Mouse (Mus musculus) ES-E14 (cell line): ENCODE measurements around the gene Emc1. TPM values are rescaled to one million over a fixed set of nuclear protein-coding genes. Genes with fewer than 3 reads are reported as not detected.
"Not testable (repeated sequence)": the region's sequence is repeated elsewhere in the genome, so short reads cannot be mapped to it uniquely, and the experiment has no call there.

ENCODE experiments used
- DNase-seq: peaks from one replicate; pipeline ENCODE4 v3.0.0-alpha.2; 2013; ENCODE audit warnings: low read depth, low spot score
- H3K27ac ChIP-seq: 2 replicates; pipeline ENCODE4 v1.5.1; 2012; ENCODE audit warnings: low read depth, mild to moderate bottlenecking, low read length, moderate library complexity, mixed read lengths; ENCODE audit not compliant: poor library complexity, insufficient read depth, severe bottlenecking
- H3K36me3 ChIP-seq: 2 replicates; pipeline ENCODE4 v1.6.1; 2012; ENCODE audit warnings: mild to moderate bottlenecking, low read length, moderate library complexity, mixed read lengths; ENCODE audit not compliant: control insufficient read depth, poor library complexity, insufficient read depth, severe bottlenecking
- H3K4me1 ChIP-seq, 2 experiments: fragments of 150-350 bp in 1 of 2; sonication (generic) in 1 of 2; 2 replicates each; pipeline ENCODE4 v1.6.1; 2012; ENCODE audit warnings: low read length in 2 of 2, mild to moderate bottlenecking in 1 of 2, mixed read lengths in 1 of 2; ENCODE audit not compliant: control insufficient read depth in 2 of 2, insufficient read depth in 2 of 2, poor library complexity in 1 of 2
- H3K4me3 ChIP-seq, 2 experiments: fragments of 150-350 bp in 1 of 2; sonication (generic) in 1 of 2; 2 replicates each; pipeline ENCODE4 v1.5.1; 2012; ENCODE audit warnings: low read length in 2 of 2, low read depth in 1 of 2, mild to moderate bottlenecking in 1 of 2, mixed read lengths in 1 of 2; ENCODE audit not compliant: insufficient read depth in 1 of 2, poor library complexity in 1 of 2, severe bottlenecking in 1 of 2
- H3K9ac ChIP-seq: 2 replicates; pipeline ENCODE4 v1.6.1; 2012; ENCODE audit warnings: low read depth, mild to moderate bottlenecking, low read length, mixed read lengths; ENCODE audit not compliant: poor library complexity, insufficient read depth, severe bottlenecking
- H3K9me3 ChIP-seq: fragments of 150-350 bp; sonication (generic); 2 replicates; pipeline ENCODE4 v1.6.1; 2012; ENCODE audit warnings: low read depth, mild to moderate bottlenecking, low read length; ENCODE audit not compliant: control insufficient read depth, insufficient read depth
- CHD2 ChIP-seq: IDR thresholded peaks from 2 replicates; pipeline ENCODE4 v1.6.1; 2014; ENCODE audit warnings: mild to moderate bottlenecking, low read depth, low read length, inconsistent platforms
- HCFC1 ChIP-seq: IDR thresholded peaks from 2 replicates; pipeline ENCODE4 v1.6.1; 2012; ENCODE audit warnings: low read length, inconsistent platforms, borderline replicate concordance; ENCODE audit not compliant: insufficient read depth
- MAFK ChIP-seq: IDR thresholded peaks from 2 replicates; pipeline ENCODE4 v1.6.1; 2014; ENCODE audit warnings: mild to moderate bottlenecking, low read depth, low read length, inconsistent platforms; ENCODE audit not compliant: insufficient read depth
- ZC3H11A ChIP-seq: IDR thresholded peaks from 2 replicates; pipeline ENCODE4 v1.6.1; 2012; ENCODE audit warnings: low read depth, mild to moderate bottlenecking, inconsistent platforms, low read length, borderline replicate concordance
- ZNF384 ChIP-seq: IDR thresholded peaks from 2 replicates; pipeline ENCODE4 v1.6.1; 2012; ENCODE audit warnings: low read depth, low read length, inconsistent platforms
- in situ Hi-C, 2 experiments: fragments of 600-800 bp; cut with MboI; formaldehyde crosslinking; loops; one replicate each; pipeline ENCODE4 v1.15.1; 2025; ENCODE audit warnings: low sequenced_read_pairs in 2 of 2, inconsistent platforms in 1 of 2; ENCODE audit not compliant: unreplicated experiment in 2 of 2
- total RNA-seq: library from RNA; depleted of rRNA; stranded (reverse); fragments of 300-350 nt; gene quantifications from 2 replicates; pipeline ENCODE4 v1.2.3, GENCODE M21; 2012

Gene Emc1
- total RNA-seq, 1 experiment: 88.0 TPM

- in situ Hi-C loops, H3K9ac ChIP-seq, H3K4me3 ChIP-seq, DNase-seq, H3K27ac ChIP-seq, H3K9me3 ChIP-seq: not testable (repeated sequence)
- peaks cover 12% of the 10 kb centered on the region in 2 experiments for H3K4me1 ChIP-seq
- peaks cover 14% of the 10 kb centered on the region; the same call in 1 of the 2 replicates for H3K36me3 ChIP-seq
- TF ChIP-seq ZNF384: peak; percentile 42; the same call in 1 of the 2 replicates
These were observed 33.5 kb downstream of the Emc1 start for GRCm38 (mm10) chr4:139385841-139386240.

- Histone ChIP-seq H3K9ac (no peak overlapping the region), H3K4me3 (no peak overlapping the region), H3K27ac (peak overlapping the region; percentile 4; the same call in 1 of the 2 replicates), H3K36me3 (peaks cover 21% of the 10 kb centered on the region), H3K9me3 (no peaks in the 10 kb centered on the region), H3K4me1 (peaks cover 12% of the 10 kb centered on the region in 2 experiments)
- in situ Hi-C loops: no loop called here
- no peak for TF ChIP-seq ZNF384
- TF ChIP-seq HCFC1: no peak
- TF ChIP-seq ZC3H11A: no peak
- no peak for TF ChIP-seq MAFK
- no peak for TF ChIP-seq CHD2
- no peak for DNase-seq
These were observed 34.5 kb downstream of the Emc1 start for GRCm38 (mm10) chr4:139386869-139387319.

- in situ Hi-C loops: no loop called here
- Histone ChIP-seq H3K9ac (no peak overlapping the region), H3K9me3 (no peaks in the 10 kb centered on the region), H3K4me1 (peaks cover 10 to 12% of the 10 kb centered on the region in 2 experiments), H3K4me3 (no peak overlapping the region), H3K27ac (no peak overlapping the region), H3K36me3 (peaks cover 40% of the 10 kb centered on the region)
- no peak for TF ChIP-seq MAFK
- no peak for TF ChIP-seq CHD2
- TF ChIP-seq ZC3H11A: no peak
- TF ChIP-seq ZNF384: no peak
- no peak for TF ChIP-seq HCFC1
- DNase-seq: no peak
These were observed 37.2 kb downstream of the Emc1 start for GRCm38 (mm10) chr4:139389557-139389956.

GRCm38 (mm10) chr4:139395431-139395830, 43.0 kb downstream of the Emc1 start:
- H3K27ac ChIP-seq: no peak overlapping the region
- no peak for DNase-seq
- no peaks in the 10 kb centered on the region for H3K9me3 ChIP-seq
- no peak overlapping the region for H3K4me3 ChIP-seq
- no peak for TF ChIP-seq ZNF384
- no peak for TF ChIP-seq CHD2
- TF ChIP-seq MAFK: no peak
- no peak for TF ChIP-seq HCFC1
- TF ChIP-seq ZC3H11A: no peak
- H3K9ac ChIP-seq: no peak overlapping the region
- H3K36me3 ChIP-seq: peaks cover 70% of the 10 kb centered on the region
- in situ Hi-C loops: no loop called here
- no peaks in the 10 kb centered on the region for H3K4me1 ChIP-seq

- TF ChIP-seq MAFK (no peak), HCFC1 (no peak), ZC3H11A (no peak), CHD2 (no peak), ZNF384 (no peak)
These were observed 48.1 kb downstream of the Emc1 start for GRCm38 (mm10) chr4:139400487-139400886.

More at GRCm38 (mm10) chr4:139400487-139400886, 48.1 kb downstream of the Emc1 start:
- DNase-seq: no peak
- in situ Hi-C loops: no loop called here
- Histone ChIP-seq H3K36me3 (peaks cover 72% of the 10 kb centered on the region), H3K4me3 (no peak overlapping the region), H3K9ac (no peak overlapping the region), H3K4me1 (no peaks in the 10 kb centered on the region), H3K9me3 (no peaks in the 10 kb centered on the region), H3K27ac (no peak overlapping the region)
